Mouse (Mus musculus): ENCODE data around the gene Stac3. TPM values are rescaled to one million over a fixed set of nuclear protein-coding genes. Genes with fewer than 3 reads are reported as not detected.
A peak's percentile ranks its signal among the peaks of the same experiment; 100 is the strongest.

Stac3 gene
- polyA plus RNA-seq, 1 experiment from 2014 or later = 0.76 TPM

DNA sequence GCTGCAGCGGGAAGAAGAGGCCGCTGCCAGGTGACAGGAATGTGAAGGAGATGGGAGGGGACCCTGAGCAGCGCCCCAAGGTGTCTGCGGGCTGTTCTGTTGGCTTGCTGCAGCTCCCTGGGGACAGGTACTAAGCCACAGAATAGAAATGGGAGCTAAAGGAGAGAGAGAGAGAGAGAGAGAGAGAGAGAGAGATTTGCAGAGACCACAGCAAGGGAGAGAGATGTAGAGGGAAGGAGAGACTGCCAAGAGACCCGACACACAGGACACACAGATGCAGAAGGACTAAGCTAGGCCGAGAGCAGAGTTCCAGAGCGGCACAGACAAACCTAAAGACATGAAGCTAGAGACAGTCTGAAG is 10.8 kb downstream of the Stac3 start:
- Histone ChIP-seq H3K27ac (peak overlapping the region; percentile 79), H3K4me1 (peaks cover 97% of the 10 kb centered on the region), H3K4me3 (peak overlapping the region; percentile 57), H3K9me3 (replicated peaks) (no peaks in the 10 kb centered on the region), H3K36me3 (peaks cover 6% of the 10 kb centered on the region; the same call in 1 of the 2 replicates), H3K27me3 (ENCODE audit: low read depth, poor library complexity, severe bottlenecking) (peaks cover 92% of the 10 kb centered on the region)
- 1% methylated on average over 7 of the region's 7 CpGs for WGBS
- DNase-seq (ENCODE audit: low spot score) = no peak

GRCm38 (mm10) chr10:127512813-127513212 is 11.3 kb downstream of the Stac3 start:
- peaks cover 98% of the 10 kb centered on the region for H3K4me1 ChIP-seq
- H3K4me3 ChIP-seq = peak overlapping the region; percentile 57
- peak; percentile 99 for DNase-seq (ENCODE audit: low spot score)
- peaks cover 92% of the 10 kb centered on the region for H3K27me3 ChIP-seq (ENCODE audit: low read depth, poor library complexity, severe bottlenecking)
- no peaks in the 10 kb centered on the region for H3K9me3 ChIP-seq (replicated peaks)
- peak overlapping the region; percentile 79 for H3K27ac ChIP-seq
- peaks cover 11% of the 10 kb centered on the region for H3K36me3 ChIP-seq
- WGBS = under 1% methylated on average over 27 of the region's 27 CpGs

GRCm38 (mm10) chr10:127513501-127514091 is 12.1 kb downstream of the Stac3 start:
- Histone ChIP-seq H3K27ac (peak overlapping the region; percentile 79), H3K4me3 (peak overlapping the region; percentile 57), H3K4me1 (peaks cover 96% of the 10 kb centered on the region), H3K27me3 (ENCODE audit: low read depth, poor library complexity, severe bottlenecking) (peaks cover 92% of the 10 kb centered on the region), H3K36me3 (peaks cover 18% of the 10 kb centered on the region), H3K9me3 (replicated peaks) (no peaks in the 10 kb centered on the region)
- peak; percentile 72 for DNase-seq (ENCODE audit: low spot score)
- WGBS = under 1% methylated on average over 16 of the region's 16 CpGs

DNA sequence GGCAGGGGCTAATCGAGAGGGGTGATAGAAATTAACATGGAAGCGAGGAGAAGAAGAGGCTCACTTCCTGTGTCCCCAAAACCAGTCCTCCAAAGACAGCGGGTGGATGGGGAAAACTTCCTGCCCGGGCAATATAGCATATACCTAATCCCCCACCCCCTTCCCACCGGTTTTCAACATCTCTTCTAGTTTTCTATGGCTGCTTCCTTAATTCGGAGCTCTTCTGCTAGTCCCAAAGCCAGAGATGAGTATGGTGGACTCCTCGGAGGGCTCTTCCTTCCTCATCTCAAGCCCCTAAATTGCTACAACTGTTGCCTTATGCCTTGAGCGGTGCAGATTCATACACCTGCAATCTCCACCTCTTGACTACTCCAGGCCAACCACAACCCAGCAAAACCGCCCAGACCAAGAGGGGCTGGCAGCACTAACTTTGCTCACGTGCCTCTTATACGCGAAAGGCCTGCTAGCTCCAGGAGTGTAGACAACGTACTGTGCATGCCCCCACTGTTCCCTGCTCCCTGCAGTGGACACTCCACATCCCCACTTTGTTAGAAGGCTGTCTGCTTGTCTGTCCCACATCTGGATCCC is 12.7 kb downstream of the Stac3 start:
- Histone ChIP-seq H3K9me3 (replicated peaks) (no peaks in the 10 kb centered on the region), H3K27me3 (ENCODE audit: low read depth, poor library complexity, severe bottlenecking) (peaks cover 96% of the 10 kb centered on the region), H3K4me1 (peaks cover 93% of the 10 kb centered on the region), H3K36me3 (peaks cover 24% of the 10 kb centered on the region), H3K4me3 (peak overlapping the region; percentile 57), H3K27ac (peak overlapping the region; percentile 79; the same call in 1 of the 2 replicates)
- 7% methylated on average over 13 of the region's 13 CpGs for WGBS
- no peak for DNase-seq (ENCODE audit: low spot score)

- peaks cover 91% of the 10 kb centered on the region for H3K4me1 ChIP-seq
- WGBS = 9% methylated on average over 6 of the region's 6 CpGs
- no peak for DNase-seq (ENCODE audit: low spot score)
- H3K4me3 ChIP-seq = peak within 1 kb of the TSS; percentile 57
- H3K36me3 ChIP-seq = peaks cover 30% of the 10 kb centered on the region
- peak within 1 kb of the TSS; percentile 79 for H3K27ac ChIP-seq
- no peaks in the 10 kb centered on the region for H3K9me3 ChIP-seq (replicated peaks)
- peaks cover 92% of the 10 kb centered on the region for H3K27me3 ChIP-seq (ENCODE audit: low read depth, poor library complexity, severe bottlenecking)
These were observed 13.3 kb downstream of the Stac3 start, which contains the start of gene Ndufa4l2 for GRCm38 (mm10) chr10:127514764-127515163. TSS of gene Ndufa4l2 (plus strand) at chr10:127514967.

DNA sequence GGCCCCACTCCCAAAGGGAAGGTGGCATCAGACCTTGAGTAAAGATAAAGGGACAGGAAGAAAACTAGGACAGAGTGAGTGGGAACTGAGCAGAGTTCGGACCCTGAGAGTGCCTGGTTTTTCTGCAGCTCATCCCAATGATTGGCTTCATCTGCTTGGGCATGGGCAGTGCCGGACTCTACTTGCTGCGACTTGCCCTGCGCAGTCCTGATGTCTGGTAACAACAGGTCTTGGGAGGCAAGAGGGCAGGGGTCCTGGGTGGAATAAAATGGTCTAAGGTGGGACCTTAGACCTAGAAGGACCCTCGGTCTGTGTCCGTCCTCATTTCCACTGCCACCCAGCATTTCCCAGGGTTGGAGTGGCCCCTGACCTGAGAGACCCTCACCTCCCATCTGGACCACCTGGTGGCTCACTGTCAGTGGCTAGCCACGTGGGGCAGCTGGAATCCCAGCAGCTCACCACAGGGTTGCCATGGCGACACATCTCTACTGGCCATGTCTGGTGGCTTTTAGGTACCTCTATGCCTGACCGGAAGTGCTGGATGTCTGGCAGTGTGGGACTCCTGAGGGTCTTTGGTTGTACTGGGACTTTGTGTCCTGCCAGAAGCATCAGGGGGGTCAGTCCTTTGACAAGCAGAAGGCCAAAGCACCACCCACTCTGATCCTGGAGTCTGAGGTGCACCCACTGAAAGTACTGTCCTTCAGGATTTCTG is 13.9 kb downstream of the Stac3 start:
- 23% methylated on average over 9 of the region's 9 CpGs for WGBS
- H3K27ac ChIP-seq = peak overlapping the region; percentile 71; the same call in 1 of the 2 replicates
- H3K4me1 ChIP-seq = peaks cover 91% of the 10 kb centered on the region
- H3K27me3 ChIP-seq (ENCODE audit: low read depth, poor library complexity, severe bottlenecking) = peaks cover 86% of the 10 kb centered on the region
- DNase-seq (ENCODE audit: low spot score) = no peak
- no peaks in the 10 kb centered on the region for H3K9me3 ChIP-seq (replicated peaks)
- peaks cover 37% of the 10 kb centered on the region for H3K36me3 ChIP-seq
- peak overlapping the region; percentile 41; the same call in 1 of the 2 replicates for H3K4me3 ChIP-seq

DNA sequence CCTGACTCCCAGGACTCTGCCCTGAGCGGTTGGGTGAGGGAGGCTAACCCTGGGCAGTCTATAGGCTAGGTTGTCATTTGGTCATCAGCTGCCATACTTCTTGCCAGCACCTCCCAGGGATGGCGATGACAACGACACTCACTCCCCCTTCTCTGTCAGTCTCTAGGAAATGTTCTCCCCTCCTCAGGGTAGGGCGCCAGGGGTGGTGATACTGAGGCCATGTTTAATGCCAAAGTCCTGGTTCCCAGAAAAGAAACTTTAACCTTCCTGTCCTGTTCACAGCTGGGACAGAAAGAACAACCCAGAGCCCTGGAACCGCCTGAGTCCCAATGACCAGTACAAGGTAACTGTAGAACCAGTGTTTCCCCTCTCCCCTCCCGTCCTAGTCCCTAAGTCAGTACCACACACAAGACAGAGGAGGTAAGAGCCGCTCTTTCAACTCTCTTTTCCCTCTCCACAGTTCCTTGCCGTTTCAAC is 14.5 kb downstream of the Stac3 start:
- DNase-seq (ENCODE audit: low spot score) = no peak
- Histone ChIP-seq H3K4me1 (peaks cover 91% of the 10 kb centered on the region), H3K27ac (peak overlapping the region; percentile 71), H3K4me3 (peak overlapping the region; percentile 41), H3K36me3 (peaks cover 41% of the 10 kb centered on the region), H3K27me3 (ENCODE audit: low read depth, poor library complexity, severe bottlenecking) (peaks cover 80% of the 10 kb centered on the region), H3K9me3 (replicated peaks) (no peaks in the 10 kb centered on the region)
- WGBS = 13% methylated on average over 8 of the region's 8 CpGs

DNA sequence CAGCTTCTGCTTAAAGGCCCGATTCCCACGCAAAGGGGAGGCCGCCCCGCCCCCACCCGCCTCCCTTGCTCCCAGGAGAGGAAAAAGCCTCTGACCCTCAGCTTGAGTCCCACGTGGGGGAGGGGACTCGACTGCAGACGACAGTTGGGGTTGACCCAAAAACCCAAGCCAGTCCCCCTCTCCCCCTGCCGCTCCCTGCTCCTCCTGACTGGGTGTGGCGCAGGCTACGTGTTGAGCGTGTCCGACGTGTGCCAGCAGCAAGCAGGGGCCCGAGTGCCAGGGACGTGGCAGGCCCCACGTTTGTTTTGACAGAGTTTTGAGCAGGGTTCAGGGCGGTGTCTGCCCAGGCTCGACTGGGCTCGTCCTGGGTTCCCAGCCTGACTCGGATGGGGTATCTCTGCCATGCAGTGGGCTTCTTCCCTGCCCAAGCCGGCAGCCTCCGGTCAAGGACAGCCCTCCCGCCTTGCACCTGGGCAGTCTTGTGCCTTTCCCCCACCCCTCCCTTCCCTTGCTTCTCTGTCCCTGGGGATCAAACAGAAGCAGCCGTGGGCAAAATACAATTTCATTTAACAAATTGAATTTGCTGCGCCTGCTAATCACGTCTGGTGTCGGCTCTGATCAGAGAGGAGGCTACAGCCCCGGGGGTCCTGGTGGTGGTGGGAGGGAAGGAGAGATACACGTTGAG is 15.2 kb downstream of the Stac3 start:
- Histone ChIP-seq H3K27ac (peak overlapping the region; percentile 71), H3K4me1 (peaks cover 91% of the 10 kb centered on the region), H3K36me3 (peaks cover 41% of the 10 kb centered on the region), H3K27me3 (ENCODE audit: low read depth, poor library complexity, severe bottlenecking) (peaks cover 73% of the 10 kb centered on the region), H3K4me3 (peak overlapping the region; percentile 41), H3K9me3 (replicated peaks) (no peaks in the 10 kb centered on the region)
- WGBS = 7% methylated on average over 30 of the region's 30 CpGs
- DNase-seq (ENCODE audit: low spot score) = peak; percentile 69

- peaks cover 82% of the 10 kb centered on the region for H3K4me1 ChIP-seq
- H3K4me3 ChIP-seq = no peak overlapping the region
- H3K27me3 ChIP-seq (ENCODE audit: low read depth, poor library complexity, severe bottlenecking) = peaks cover 64% of the 10 kb centered on the region
- DNase-seq (ENCODE audit: low spot score) = no peak
- 91% methylated on average over 22 of the region's 22 CpGs for WGBS
- H3K9me3 ChIP-seq (replicated peaks) = no peaks in the 10 kb centered on the region
- H3K36me3 ChIP-seq = peaks cover 41% of the 10 kb centered on the region
- no peak overlapping the region for H3K27ac ChIP-seq
These were observed 16.5 kb downstream of the Stac3 start for GRCm38 (mm10) chr10:127517941-127518340.

DNA sequence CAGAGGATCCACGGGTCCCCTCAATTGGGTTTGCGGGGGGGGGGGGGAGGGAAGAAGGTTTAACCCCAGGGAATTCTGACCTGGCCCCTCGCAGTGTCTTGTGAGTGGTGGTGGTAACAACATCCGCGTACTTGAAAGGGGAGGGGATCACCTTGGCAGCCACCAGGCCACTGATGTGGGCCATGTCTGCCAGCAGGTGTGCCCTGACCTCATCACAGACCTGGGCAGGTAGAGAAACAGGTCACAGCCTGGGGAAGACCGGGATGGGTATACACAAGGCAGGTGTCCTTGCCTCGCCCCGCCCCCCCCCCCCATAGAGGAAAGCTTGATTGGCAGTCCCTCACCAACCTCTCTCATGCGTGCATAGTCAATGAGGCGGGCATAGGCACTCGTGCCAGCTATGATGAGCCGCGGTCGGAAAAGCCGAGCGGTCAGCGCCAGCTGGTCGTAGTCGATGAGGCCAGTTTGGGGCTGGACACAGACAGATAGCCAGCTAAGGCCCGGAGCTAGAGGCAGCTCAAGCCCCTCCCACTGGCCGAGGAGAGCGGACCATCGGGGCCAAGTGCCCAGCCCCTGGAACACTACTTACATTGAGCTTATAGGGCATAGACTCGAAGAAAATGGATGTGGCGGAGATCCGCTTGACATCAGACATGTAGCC is 17.7 kb downstream of the Stac3 start:
- no peak overlapping the region for H3K4me3 ChIP-seq
- no peak overlapping the region for H3K27ac ChIP-seq
- peaks cover 63% of the 10 kb centered on the region for H3K27me3 ChIP-seq (ENCODE audit: low read depth, poor library complexity, severe bottlenecking)
- peaks cover 77% of the 10 kb centered on the region for H3K4me1 ChIP-seq
- DNase-seq (ENCODE audit: low spot score) = no peak
- 90% methylated on average over 26 of the region's 26 CpGs for WGBS
- H3K36me3 ChIP-seq = peaks cover 41% of the 10 kb centered on the region
- no peaks in the 10 kb centered on the region for H3K9me3 ChIP-seq (replicated peaks)

DNA sequence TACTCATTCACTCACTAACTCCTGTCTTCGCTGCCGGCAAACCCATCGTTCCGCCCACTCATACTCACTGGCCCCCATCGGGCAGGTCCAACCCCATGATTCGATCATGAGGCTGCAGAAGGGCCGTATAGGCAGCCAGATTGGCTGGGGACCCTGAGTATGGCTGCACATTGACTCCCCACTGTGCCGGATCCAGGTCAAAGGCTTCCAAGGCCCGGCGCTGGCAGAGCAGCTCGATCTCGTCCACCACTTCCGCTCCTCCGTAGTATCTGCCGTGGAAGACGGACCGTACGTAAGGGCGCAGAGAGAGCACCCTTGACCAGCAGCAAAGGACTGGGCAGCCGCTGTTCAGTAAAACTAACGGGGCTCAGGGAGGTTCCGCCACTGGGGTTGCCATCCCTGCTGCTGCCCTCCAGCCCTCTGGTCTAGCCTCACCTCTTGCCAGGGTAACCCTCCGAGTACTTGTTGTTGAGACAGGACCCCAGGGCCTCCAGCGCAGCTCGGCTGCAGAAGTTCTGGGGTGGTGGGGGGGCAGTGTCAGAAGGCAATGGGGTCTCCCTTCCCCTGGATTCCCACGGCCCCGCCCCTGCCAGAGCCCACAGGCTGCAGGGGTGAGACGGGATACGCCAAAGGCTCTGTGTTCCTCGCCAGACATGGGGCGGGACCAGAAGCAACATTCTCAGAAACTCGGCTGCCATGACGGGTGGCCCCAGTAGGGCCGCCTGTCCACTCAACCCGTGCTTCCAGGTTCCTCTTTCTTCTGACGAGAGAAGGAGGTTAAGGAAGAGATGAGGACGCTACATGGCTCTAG is 18.6 kb downstream of the Stac3 start:
- H3K9me3 ChIP-seq (replicated peaks) = no peaks in the 10 kb centered on the region
- H3K27ac ChIP-seq = peak overlapping the region; percentile 12; the same call in 1 of the 2 replicates
- H3K4me1 ChIP-seq = peaks cover 77% of the 10 kb centered on the region
- H3K36me3 ChIP-seq = peaks cover 41% of the 10 kb centered on the region
- no peak for DNase-seq (ENCODE audit: low spot score)
- H3K4me3 ChIP-seq = peak overlapping the region; percentile 69; the same call in 1 of the 2 replicates
- peaks cover 63% of the 10 kb centered on the region for H3K27me3 ChIP-seq (ENCODE audit: low read depth, poor library complexity, severe bottlenecking)
- 94% methylated on average over 37 of the region's 37 CpGs for WGBS
